Mouse (Mus musculus) MEL (cell line): ENCODE results near the gene Cep170b.

Experiments
- CTCF ChIP-seq, 3 experiments: IDR thresholded peaks in 2 of 3; conservative IDR thresholded peaks in 1 of 3; 2 replicates each; pipeline ENCODE4 v1.5.1; 2011 to 2012; ENCODE audit warnings: low read length in 3 of 3, low read depth in 2 of 3, mild to moderate bottlenecking in 2 of 3, improper control_type of control experiment in 1 of 3, inconsistent platforms in 1 of 3, mixed read lengths in 1 of 3, moderate library complexity in 1 of 3; ENCODE audit not compliant: control insufficient read depth in 1 of 3, insufficient read depth in 1 of 3, poor library complexity in 1 of 3, severe bottlenecking in 1 of 3
- MAZ ChIP-seq: IDR thresholded peaks from 2 replicates; pipeline ENCODE4 v1.6.1; 2012; ENCODE audit warnings: low read depth, mild to moderate bottlenecking, inconsistent platforms, low read length, improper control_type of control experiment
- MEF2A ChIP-seq: IDR thresholded peaks from 2 replicates; pipeline ENCODE4 v1.6.1; 2014; ENCODE audit warnings: low read depth, mild to moderate bottlenecking, inconsistent platforms, low read length, improper control_type of control experiment; ENCODE audit not compliant: poor library complexity, insufficient replicate concordance, severe bottlenecking; ENCODE audit errors: extremely low read depth
- MXI1 ChIP-seq: IDR thresholded peaks from 2 replicates; pipeline ENCODE4 v1.6.1; 2011; ENCODE audit warnings: mild to moderate bottlenecking, low read depth, low read length, improper control_type of control experiment
- POLR2A ChIP-seq, 2 experiments: IDR thresholded peaks; 2 replicates each; pipeline ENCODE4 v1.6.1; 2011 to 2012; ENCODE audit warnings: low read length in 2 of 2, mild to moderate bottlenecking in 2 of 2, control low read depth in 1 of 2, improper control_type of control experiment in 1 of 2, low read depth in 1 of 2, moderate library complexity in 1 of 2; ENCODE audit not compliant: control insufficient read depth in 1 of 2, insufficient read depth in 1 of 2, poor library complexity in 1 of 2
- RAD21 ChIP-seq: IDR thresholded peaks from 2 replicates; pipeline ENCODE4 v1.6.1; 2011; ENCODE audit warnings: mild to moderate bottlenecking, low read depth, low read length, improper control_type of control experiment
- TAL1 ChIP-seq: IDR thresholded peaks from 2 replicates; pipeline ENCODE4 v1.6.1; 2012; ENCODE audit warnings: mild to moderate bottlenecking, inconsistent platforms, low read length, moderate library complexity, mixed read lengths
- USF2 ChIP-seq, 2 experiments: IDR thresholded peaks; 2 replicates each; pipeline ENCODE4 v1.6.1; 2011 to 2012; ENCODE audit warnings: improper control_type of control experiment in 2 of 2, low read length in 2 of 2, borderline replicate concordance in 1 of 2, inconsistent platforms in 1 of 2, low read depth in 1 of 2, mild to moderate bottlenecking in 1 of 2; ENCODE audit not compliant: insufficient read depth in 1 of 2

DNA sequence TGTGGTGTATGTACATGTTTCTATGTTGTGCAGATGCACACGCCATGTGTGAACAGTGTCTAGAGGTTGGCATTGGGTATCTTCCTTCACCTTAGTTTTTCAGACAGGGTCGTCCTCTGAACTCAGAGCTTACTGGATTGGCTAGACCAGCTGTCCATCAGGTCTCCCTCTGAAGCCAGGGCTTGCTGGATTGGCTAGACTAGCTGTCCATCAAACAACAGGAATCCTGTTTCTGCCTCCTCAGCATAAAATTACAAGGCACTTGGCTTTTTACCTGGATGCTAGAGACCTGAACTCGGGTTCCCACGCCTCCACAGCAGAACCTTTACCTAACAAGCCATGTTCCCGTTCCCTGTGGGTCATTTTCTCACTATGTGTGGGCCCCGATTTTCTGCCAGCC is 48.8 kb downstream of the Cep170b start:
- TF ChIP-seq MEF2A (no peak), POLR2A (IDR thresholded peaks at IDR 0.05; ENCODE audit: control insufficient read depth in 1 of 2, insufficient read depth in 1 of 2, low read depth in 1 of 2, low read length in 2 of 2, poor library complexity in 1 of 2) (no peak), USF2 (IDR thresholded peaks at IDR 0.05; ENCODE audit: borderline replicate concordance in 1 of 2, insufficient read depth in 1 of 2, low read depth in 1 of 2, low read length in 2 of 2) (no peak), TAL1 (no peak), MAZ (no peak), RAD21 (no peak), CTCF (IDR thresholded peaks at IDR 0.05 in 2 of 3, conservative IDR thresholded peaks at IDR 0.05 in 1 of 3; ENCODE audit: control insufficient read depth in 1 of 3, insufficient read depth in 1 of 3, low read depth in 2 of 3, low read length in 3 of 3, poor library complexity in 1 of 3, severe bottlenecking in 1 of 3) (no peak), MXI1 (no peak)
